Mouse (Mus musculus) kidney, postnatal 36 days (tissue): ENCODE measurements around the gene Cenpb.

Source experiments
- DNase-seq, 2 experiments: peaks; one replicate each; pipeline ENCODE4 v3.0.0; 2021 to 2022; ENCODE audit warnings: mixed read lengths in 2 of 2

Cenpb gene

DNA sequence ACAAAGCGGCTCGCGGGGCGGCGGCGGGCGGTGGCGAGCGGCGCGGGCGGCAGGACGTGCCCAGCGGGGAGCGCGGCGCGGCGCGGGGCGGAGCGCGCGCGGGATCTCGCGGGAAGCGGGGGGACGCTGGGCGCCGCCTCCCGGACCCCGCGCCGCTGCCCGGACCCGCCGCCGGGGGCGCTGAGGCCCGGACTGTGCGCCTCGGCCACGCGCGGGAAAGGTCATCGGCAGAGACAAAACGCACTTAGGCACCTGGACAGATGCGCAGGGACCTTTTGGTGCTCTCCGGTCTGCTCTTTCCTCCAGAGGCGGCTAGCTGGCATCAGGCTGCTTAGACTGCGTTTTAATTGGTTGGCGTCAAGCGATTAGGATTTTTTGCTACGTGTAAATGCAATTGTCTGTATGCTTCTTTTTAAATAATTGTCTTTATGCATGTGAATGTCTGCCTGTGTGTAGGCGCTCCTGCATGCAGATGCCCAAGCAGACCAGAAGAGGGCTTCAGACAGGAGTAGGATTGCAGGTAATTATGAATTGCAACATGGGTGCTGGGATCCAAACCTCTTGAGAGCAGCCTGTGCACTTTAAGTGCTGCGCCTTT, at the start of gene Cenpb:
Gene Cenpb (minus strand): TSS at position 78 of the 598 bp plus-strand sequence.
- peak; percentile 86 to 95 for DNase-seq

DNA sequence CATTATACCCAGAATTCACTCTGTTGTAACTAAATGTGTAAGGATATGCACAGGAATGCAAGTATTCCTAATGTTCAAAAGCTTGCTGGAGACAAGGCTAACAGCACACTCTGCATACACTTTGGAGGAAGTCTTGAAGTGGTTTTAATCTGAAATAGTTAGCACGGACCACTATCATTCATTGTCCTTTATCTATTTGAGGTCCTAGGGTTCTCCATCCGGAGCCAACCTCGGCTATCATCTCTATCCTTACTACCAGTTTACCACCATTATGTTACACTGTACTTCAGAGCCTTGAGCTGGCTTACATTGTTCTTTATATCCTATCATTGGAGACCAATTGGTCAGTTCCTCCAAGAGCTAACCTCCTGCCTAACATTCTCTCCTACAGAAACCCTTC, 47.4 kb upstream of the Cenpb start:
- DNase-seq = no peak

DNA sequence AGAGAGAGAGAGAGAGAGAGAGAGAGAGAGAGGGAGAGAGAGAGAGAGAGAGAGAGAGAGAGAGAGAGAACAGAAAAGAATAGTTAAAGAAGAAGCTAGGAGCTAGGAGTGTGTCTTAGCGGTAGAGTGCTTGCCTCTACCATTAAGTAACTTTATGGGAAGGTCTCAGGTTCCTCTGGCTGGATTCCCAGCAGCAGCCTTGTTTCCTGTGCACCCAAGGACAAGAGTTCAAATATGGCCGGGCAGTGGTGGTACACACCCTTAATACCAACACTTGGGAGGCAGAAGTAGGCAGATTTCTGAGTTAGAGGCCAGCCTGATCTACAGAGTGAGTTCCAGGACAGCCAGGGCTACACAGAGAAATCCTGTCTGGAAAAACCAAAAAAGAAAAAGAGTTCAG, 46.8 kb upstream of the Cenpb start:
- DNase-seq = peak; percentile 42 to 59

DNA sequence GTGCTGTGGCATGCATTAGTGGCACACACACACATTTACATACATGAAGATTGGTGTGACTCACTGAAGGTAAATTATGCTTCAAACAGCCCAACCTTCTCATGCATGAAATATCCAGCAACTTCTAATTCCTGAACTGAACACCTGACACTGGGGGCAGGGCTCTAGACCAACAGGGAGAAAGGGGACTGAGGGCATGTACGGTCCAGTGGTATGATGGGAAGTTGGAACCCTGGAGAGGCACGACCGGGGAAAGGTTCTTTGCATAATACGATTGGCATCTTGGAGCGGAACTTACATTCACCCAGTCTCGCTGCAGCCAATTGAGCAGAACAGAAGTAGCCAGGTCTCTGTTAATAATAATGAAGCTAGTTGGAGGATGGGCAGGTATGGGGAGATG, 45.3 kb upstream of the Cenpb start:
- DNase-seq = peak; percentile 77 to 85

DNA sequence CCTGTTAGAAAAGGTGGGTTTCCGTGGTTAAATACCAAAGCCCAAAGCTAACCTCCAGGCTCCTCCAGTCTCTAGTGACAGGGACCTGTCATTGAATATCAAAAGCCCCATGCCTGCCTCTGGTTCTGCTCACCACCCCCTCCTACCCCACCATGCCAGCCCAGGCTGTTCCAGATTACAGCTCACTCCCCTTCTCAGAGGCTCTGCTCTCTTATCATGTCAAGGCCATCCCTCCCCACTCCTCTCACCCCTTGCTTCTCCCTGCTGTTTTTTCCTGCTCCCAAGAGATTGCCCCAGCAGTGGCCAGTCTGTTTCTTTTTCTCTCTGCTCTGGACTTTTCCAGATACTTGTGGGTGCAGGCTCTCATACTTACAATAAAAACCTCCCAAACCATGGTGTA, 43.7 kb upstream of the Cenpb start:
- DNase-seq = no peak

DNA sequence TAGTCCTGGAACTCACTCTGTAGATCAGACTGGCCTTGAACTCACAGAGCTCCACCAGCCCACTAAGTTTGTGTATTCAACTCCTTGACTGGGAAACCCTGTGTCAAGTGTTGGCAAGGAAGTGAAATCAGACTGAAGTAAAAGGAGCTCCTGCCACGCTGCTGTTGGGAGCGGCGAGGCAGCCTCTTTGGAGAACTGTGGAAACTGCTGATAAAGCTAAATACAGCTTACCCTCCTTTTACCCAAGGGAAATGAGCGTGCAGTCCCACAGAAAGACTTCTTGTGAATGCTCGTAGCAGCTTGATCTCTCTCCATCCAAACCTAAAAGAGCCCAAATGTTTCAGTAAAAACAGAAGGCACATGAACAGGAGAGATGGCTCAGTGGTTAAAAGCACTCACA, 42.7 kb upstream of the Cenpb start:
- DNase-seq = peak in 1 of 2 experiments; percentile 40

DNA sequence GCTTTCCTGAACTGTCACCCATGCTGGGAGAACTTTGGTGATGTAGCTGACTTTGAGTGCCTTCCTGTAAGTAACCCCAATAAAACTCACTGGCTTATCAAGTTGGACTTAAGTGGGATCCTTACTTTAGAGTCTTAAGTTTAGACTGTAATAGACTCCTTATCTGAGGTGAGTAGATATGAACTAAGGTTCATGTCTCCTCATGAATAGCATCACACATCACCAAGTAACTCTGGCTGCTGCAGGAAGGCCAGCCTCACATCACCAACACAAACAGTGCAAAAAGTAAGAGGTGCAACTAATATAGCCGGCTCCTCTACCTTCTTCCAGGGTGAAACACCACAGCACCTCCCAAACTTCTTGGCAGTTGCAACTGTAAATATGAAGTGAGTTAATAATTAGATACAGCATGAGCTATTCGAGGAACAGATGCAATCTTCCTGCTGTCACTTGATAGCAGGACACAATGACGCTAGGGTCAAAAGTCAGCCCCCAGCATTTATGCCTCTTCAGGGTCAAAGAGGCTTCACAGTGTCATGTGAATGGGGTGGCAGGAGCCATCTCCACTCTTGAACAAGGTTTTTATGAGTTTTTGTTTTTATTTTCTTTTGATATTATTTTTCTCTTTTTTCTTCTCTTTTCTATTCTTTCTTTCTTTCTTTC, 42.1 kb upstream of the Cenpb start:
- no peak for DNase-seq

DNA sequence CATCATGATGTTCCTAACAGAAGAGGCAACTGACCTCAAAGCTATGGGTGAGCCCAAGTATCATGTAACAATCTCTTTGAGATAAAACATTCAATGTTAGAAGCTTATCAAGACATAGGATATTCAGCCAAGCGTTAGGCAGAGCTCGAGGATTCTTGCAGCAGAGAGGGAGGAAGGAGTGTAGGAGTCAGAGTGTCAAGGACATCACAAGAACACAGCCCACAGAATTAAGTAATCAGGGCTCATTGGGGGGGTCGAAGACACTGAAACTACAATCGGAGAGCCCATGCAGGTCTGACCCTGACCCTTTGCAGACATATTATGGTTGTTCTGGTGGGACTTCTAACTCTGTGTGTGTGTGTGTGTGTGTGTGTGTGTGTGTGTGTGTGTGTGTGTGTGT, 40.2 kb upstream of the Cenpb start:
- DNase-seq = no peak

DNA sequence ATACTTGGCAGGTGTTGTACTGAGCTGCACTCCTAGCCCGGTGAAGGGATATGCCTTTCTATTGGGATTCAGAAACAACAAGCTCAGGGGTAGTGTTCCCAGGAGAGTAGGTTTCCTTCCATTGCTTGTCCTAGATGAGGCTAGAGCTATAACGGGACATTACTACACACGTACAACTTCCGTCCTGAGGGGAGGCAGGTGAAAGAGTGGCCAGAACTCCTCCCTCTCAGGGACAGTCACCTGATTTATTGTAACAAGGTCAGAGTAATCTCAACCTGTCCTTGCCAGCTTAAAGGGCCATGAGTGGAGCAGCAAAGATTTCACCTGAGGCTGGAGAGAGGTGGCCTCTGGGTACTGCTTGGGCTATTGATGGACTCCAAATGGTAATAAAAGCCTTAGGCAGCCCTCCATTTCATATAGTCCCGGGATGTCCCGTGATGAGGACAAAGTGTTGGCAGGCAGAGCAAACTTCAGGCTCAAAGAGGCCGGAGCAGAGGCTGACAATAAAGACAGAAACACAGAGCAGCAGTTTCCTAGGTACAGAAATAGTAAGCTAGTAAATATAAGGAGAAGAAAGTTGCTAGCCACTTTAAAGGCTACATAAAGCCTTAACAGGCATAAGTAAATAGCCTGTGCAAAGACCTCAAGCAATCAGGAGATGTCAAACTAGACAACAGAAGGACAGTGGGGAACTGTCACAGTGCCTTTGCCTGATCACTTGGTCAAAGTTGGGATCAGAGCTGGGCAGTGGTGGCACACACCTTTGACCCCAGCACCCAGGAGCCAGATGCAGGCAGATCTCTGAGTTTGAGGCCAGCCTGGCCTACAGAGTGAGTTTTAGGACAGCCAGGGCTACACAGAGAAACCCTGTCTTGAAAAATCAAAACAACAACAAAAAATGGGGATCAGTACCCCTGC, 36.3 kb upstream of the Cenpb start:
- peak; percentile 54 to 63 for DNase-seq

DNA sequence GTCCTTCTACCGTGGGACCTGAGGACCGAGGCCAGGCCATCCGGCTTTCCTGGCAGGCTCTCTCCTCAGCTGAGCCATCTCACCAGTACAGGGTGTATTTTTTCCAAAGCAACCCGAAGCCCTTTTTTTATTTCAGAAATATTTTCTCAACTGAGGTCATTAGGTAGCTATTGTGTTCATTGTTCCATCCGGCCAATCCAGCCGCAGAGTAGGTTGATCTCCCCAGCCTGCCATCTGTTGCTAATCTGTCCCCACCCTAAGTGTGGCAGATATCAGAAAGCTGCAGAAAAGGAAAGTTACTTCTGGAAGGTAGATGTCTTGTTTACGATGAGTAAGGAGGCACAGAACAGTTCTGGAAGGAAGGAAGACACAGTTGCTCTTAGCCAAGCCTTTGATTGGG, 33.9 kb upstream of the Cenpb start:
- DNase-seq = no peak

DNA sequence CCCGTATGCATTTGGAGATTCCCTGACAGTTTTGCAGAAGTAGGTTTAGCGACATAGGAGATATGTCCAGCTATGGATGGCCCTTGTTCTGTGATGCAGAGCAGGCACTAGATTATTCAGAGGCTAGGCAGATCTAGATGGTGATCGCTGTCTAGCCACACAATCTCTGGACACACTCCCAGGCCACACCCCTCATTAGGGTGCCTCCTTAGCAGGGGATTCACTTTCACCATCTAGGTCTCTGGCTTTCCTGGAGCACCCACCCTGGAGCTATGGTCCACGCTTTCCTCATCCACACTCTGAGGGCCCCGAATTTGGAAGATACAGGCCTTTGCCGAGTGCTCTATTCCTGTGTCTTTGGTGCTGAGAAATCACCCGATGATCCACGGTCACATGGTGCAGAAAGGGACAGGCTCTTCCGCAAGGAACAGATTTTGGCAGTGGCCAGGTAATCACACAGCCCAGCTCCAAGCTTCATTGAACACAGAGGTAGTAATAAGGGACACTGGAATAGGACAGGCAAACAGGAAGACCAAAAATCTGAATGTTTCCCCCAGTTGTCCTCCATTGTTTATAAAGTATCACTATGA, 31.3 kb upstream of the Cenpb start:
- peak in 1 of 2 experiments; percentile 58 for DNase-seq

DNA sequence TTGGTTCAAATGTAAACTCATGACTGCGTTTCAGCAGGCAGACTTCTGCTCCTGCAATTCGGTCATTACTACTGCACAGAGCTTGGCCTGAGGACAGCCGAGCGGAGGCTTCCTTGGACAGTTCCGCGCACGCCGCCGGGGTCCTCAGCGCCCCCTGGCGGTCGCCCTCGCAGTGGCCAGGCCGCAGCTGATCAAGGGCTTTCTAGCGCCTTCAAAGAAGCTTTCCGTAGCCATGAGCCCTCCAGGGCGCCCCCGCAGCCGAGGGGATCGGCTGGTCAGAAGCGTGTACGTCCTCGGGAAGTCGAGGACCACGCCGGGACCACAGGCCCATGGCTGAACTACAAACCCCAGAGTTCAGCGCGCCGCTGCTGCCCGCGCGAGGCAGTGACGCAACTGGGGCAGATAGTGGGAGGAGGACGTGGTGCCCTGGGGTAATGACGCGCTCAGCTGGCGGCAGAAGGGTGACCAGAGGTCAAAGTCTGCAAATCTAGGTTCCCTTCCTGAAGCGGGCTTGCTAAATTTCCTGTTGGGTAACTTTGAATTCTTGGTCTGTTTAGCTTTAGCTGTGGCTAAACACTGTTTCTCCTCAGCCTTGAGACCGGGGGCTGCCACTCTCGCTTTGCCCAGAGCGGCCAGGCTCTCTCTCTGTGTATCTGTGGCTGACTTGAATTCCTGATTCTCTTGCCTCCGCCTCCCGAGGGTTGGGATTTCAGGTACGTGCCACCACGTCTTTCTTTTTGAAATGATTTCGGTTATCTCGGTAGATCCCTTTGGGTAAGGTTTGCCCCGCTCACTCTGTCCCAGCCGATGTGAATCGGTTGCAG, 30.3 kb upstream of the Cenpb start:
- DNase-seq = peak; percentile 97

DNA sequence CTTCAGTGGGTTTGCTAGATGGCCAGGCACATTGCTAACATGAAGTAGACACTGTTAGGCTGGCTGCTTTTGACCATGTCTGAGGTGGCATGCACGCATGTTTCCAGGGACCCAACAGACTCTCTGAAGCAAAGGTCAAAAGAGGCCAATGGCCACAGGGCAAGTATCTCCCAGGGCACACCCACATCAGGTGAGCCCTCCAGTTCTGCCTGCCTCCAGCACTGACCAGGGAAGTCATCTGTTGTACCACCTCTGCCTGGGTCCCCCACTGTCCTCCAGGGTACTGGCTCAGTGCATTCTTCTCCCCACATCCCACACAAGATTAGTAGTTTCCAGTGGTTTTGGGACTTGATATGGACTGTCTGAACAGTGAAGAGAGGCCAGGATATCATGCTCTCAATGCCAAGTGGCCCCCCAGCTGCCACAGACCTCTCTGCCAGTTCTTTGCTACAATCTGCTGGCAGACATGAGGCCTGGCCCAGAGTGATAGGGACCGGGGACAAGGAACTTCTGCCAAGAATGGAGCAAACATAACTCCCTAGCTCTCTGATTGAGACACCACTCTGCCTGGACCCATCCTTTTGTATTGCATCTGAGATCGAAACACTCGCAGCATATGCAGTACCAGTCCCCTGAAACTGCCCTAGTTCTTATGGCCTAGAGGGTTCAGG, 29.4 kb upstream of the Cenpb start:
- peak in 1 of 2 experiments; percentile 27 for DNase-seq

DNA sequence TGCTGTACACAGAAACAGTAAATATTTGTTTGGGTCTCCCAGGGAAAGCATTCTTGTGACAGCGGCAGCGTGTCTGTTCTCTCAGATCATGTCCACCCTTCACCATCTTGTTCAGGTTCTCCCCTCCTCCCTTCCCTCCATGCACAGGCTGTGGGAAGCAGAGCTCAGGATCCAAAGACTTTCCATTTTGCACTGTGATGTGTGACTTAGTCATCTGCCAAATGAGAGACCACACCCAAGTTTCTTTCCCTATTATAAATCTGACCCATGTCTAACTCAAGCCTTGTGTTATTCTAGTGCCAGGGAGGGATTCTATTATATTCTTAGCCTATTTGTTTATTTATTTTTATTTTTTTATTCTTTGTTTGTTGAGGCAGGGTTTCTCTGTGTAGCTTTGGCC, 28.5 kb upstream of the Cenpb start:
- no peak for DNase-seq

DNA sequence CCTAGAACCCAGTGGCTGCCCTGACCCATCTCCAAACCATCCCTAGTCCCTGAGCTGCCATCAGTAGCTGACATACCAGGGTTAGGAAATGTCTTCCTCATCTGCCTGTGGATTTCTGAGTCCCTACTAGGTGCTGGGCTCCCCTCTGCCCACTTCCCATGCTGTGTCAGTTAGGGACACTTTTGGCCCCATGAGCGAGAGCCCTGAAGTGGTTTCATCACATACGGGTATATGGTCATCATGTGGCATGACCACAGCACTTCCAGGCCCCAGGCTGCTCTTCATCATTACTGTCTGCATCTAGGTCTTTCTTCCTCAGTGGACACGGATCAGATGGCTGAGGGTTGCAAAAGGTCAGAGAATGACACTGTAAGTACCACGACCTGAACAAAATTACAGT, 26.9 kb upstream of the Cenpb start, which contains the start of gene Ap5s1:
Gene Ap5s1 (plus strand): TSS at position 301 of the 400 bp plus-strand sequence.
- DNase-seq = no peak

DNA sequence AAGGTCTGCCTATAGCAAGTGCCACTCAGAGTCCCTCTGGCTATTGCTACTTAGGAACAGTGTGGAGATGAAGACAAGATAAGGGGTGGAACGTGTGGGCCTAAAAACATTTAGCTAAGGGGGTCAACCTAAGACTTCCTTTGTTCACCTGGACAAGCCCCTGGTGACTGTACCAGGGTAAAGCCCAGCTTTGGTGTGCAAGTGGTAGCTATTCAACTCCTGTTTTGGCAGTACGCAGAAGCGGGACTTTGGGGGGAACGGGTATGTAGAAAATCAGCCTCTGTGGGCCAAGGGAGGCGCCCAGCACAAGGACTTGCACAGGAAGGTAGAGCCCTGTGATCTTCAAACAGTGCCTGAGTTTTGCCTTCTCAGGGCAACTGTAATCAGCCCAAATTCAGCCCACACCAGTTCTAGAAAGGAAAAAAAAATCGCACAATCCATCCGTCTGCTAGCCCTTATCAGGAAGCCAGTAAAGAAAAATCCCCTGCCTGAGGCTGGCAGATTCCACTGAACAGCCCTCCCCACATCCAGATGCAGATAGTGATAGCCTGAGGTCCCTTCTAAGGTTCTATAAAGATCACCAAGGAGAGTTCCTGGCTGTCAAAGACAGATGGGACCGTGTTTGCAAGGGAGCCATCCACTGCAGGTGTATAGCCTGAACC, 25.8 kb upstream of the Cenpb start:
- no peak for DNase-seq

DNA sequence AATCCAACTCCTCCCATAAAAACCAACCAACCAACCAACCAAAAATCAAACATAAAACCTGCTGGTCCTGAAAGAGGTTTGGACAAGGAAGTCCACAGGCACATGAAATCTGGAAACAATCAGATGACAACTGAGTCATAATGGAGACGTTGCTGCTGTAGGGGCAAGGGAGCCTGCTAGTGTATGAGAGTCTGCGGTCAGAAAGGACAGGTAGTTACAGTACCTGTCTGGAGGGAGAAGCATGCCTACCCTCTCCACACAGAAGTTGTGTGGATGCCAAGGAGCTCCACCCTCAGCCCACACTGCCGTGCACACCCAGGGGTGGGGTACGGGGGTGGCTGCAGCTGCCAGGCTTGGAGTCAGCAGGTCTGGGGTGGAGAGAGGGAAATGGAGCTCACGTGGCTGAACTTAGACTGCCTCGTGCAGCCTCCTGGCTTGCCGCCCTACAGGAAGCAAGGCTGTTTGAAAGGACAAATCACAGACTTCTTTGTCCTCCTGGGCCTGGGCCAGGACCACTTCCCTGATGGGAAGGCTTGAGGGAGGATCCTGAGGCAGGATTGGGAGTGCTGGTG, 24.6 kb upstream of the Cenpb start:
- peak; percentile 96 to 98 for DNase-seq

DNA sequence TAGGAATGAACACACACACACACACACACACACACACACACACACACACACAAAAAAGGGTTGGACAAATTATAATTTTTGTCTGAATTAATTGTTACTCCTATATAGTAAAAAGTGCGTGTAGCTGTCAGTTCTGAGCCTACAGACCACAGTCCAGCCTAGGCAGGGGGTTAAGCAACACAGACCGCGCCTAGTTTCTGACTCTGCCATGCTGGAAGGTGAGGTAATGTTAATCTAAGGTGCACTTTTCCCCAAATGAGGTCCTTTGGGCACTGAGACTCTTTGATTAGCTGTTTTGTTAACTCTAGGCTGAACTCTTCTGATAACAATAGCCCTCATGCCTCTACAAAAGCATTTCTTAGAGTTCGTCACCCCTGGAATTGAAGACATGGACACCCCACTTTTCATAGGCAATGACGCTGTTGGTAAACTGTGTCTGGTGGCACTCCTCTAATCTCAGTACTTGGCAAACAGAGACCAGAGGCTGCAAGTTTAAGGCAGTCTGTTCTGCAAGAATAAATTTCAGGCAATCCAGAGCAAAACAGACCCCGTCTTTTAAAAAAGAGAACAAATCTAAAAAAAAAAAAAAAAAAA, 24.0 kb upstream of the Cenpb start:
- no peak for DNase-seq

DNA sequence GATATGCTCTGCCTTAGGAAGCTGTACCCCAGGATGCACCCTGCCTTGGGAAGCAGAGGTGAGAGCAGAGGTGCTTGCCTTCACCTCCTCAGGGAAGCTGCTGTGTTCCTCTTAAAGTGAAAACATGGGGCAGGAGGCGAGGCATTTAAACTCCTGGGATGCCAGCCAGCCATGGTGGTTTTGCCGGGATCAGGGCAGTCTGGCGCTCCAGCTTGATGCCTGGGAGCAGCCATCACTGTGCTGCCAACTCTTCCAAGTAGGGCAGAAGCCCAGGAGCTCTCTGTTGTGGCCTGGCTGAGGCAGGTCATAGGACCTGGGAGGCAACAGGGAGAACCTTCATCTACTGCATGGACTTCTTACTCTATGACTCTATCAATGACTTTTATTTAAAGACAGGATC, 21.4 kb upstream of the Cenpb start:
- no peak for DNase-seq

DNA sequence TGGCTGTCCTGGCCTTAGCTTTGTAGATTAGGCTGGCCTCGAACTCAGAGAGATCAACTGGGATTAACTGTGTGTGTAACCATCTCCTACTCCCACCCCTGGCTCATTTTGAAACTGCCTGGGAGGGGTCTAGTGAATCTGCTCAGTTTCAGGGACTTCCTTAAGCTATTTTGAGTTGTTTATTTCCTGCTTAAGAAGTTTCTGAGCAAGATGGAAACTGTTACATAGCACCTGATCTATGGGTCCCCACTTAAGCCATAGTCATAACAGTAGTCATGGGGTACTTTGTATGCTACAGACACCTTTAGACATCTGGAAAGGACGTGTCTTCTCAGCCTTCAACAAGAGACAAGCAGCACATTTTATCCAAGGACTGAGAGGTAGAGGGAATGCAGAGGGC, 20.8 kb upstream of the Cenpb start:
- DNase-seq = no peak
